In the genomic region with DNA sequence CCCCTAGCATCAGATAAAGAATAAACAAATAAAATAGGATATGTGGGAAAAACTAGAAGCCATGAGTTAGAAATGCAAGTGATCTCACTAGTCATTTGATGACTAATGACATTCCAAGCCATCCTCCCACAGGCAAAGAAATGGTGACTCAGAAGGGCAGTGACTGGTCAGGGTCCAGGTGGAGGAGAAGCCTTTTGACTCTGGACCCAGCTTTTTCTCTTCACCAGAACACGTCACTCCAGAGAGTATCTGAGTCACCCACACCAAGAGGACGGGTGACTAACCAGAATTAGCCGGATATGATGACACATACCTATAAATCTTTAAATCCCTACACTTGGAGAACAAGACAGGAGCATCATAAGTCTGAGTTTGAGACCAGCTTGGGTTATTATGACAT, we compare ENCODE assay signal across 13 mouse cellular contexts. TPM values are rescaled to one million over a fixed set of nuclear protein-coding genes. Genes with fewer than 3 reads are reported as not detected.
DNase-seq lines count a peak whose midpoint lies in the region; ATAC-seq lines count a peak whose summit lies in the region.
"Had no signal": no experiment of that assay in that cellular context is flagged by ENCODE, and none has a peak within 500 bp of the region (broad histone marks: within the 10 kb centered on the region; RNA-seq: fewer than 3 reads in every experiment).

No protein-coding gene starts in this region.

- H3K4me1 ChIP-seq in kidney, embryonic 15.5 days = no peaks in the 10 kb centered on the region
- no peaks in the 10 kb centered on the region for H3K4me1 ChIP-seq in midbrain, embryonic 10.5 days
- H3K4me1 ChIP-seq: midbrain, embryonic 15.5 days; neural tube, embryonic 13.5 days had no signal

- H3K36me3 ChIP-seq in kidney, embryonic 15.5 days = peaks cover 84% of the 10 kb centered on the region
- peaks cover 76% of the 10 kb centered on the region for H3K36me3 ChIP-seq in midbrain, embryonic 10.5 days

- no peak overlapping the region for H3K4me2 ChIP-seq in kidney, embryonic 15.5 days
- H3K4me2 ChIP-seq: midbrain, embryonic 15.5 days; neural tube, embryonic 13.5 days had no signal

- H3K27me3 ChIP-seq in kidney, embryonic 15.5 days = no peaks in the 10 kb centered on the region
- no peaks in the 10 kb centered on the region for H3K27me3 ChIP-seq in midbrain, embryonic 10.5 days (ENCODE audit: low read depth, poor library complexity, severe bottlenecking)
- H3K27me3 ChIP-seq: midbrain, embryonic 15.5 days; neural tube, embryonic 13.5 days had no signal

- DNase-seq in urinary bladder, postnatal 14 days (ENCODE audit: low spot score) = peak; percentile 59
- no peak for DNase-seq in urinary bladder, postnatal 10 days (ENCODE audit: low spot score)
- DNase-seq in adrenal gland, adult 8-10 months = peak; percentile 83
- no peak for DNase-seq in layer of hippocampus, adult 18-20 months (ENCODE audit: low spot score in 2 of 2)
- no peak for DNase-seq in midbrain, embryonic 10.5 days (ENCODE audit: low spot score)
- DNase-seq: embryo, embryonic 11 days; gastrocnemius, adult 2 months; lung, postnatal 10 days had no signal

- peak; percentile 58 for ATAC-seq in kidney, embryonic 15.5 days (replicated peaks; ENCODE audit: low FRiP score)
- no peak for ATAC-seq in inflammation-experienced regulatory T-cells, adult 6 months
- ATAC-seq: activated CD4-positive, CD25-positive, alpha-beta regulatory T cell, adult 4 months; midbrain, embryonic 15.5 days had no signal

- no peak overlapping the region for H3K4me3 ChIP-seq in kidney, embryonic 15.5 days (replicated peaks)
- no peak overlapping the region for H3K4me3 ChIP-seq in midbrain, embryonic 10.5 days
- H3K4me3 ChIP-seq: gastrocnemius, adult 2 months; midbrain, embryonic 15.5 days; neural tube, embryonic 13.5 days had no signal

- H3K27ac ChIP-seq in kidney, embryonic 15.5 days = 0 out of 2 replicates have a peak overlapping the region, but pooled peaks have one; percentile 18
- no peak overlapping the region for H3K27ac ChIP-seq in midbrain, embryonic 10.5 days (replicated peaks)
- H3K27ac ChIP-seq: gastrocnemius, adult 2 months; midbrain, embryonic 15.5 days; neural tube, embryonic 13.5 days had no signal

- no peak overlapping the region for H3K9ac ChIP-seq in kidney, embryonic 15.5 days
- H3K9ac ChIP-seq: midbrain, embryonic 15.5 days; neural tube, embryonic 13.5 days had no signal

- no peaks in the 10 kb centered on the region; the same call in 1 of the 2 replicates for H3K9me3 ChIP-seq in kidney, embryonic 15.5 days (replicated peaks)
- H3K9me3 ChIP-seq in midbrain, embryonic 10.5 days (replicated peaks) = peaks cover 23% of the 10 kb centered on the region; the same call in 1 of the 2 replicates

- WGBS in kidney, embryonic 15.5 days = 55% methylated on average over 3 of the region's 3 CpGs
- WGBS in midbrain, embryonic 10.5 days = 96% methylated on average over 3 of the region's 3 CpGs

RNA-seq across cellular contexts. Expression of a gene that starts 19.6 kb away (rescaled TPM):
- total RNA-seq in adrenal gland, adult 8-10 months (2022) = 10 to 100 TPM; 14.6 to 27.4 (median 20.5) TPM
- 38.1 and 39.0 TPM in 2 replicates for polyA plus RNA-seq in kidney, embryonic 15.5 days (2015; fragmentation: Nextera tagmentation; extraction: Ambion mirVana)
- 10 to 100 TPM in 1 of 2 experiments, 1 to 10 TPM in 1; 9.4 to 10.0 TPM for total RNA-seq in layer of hippocampus, adult 18-20 months (2021)
- polyA plus RNA-seq in midbrain, embryonic 10.5 days (2016; fragmentation: Nextera tagmentation; extraction: Ambion mirVana) = 24.9 and 25.1 TPM in 2 replicates
- polyA plus RNA-seq in inflammation-experienced regulatory T-cells, adult 6 months (2017; shearing (Covaris generic)) = 10 to 100 TPM; 18.2 to 27.0 (median 19.2) TPM

RNA-seq across cellular contexts. Expression of a gene that starts 43.7 kb away (rescaled TPM):
- total RNA-seq in adrenal gland, adult 8-10 months (2022) = 10 to 100 TPM; 10.2 to 17.7 (median 14.7) TPM
- 32.0 and 36.3 TPM in 2 replicates for polyA plus RNA-seq in kidney, embryonic 15.5 days (2015; fragmentation: Nextera tagmentation; extraction: Ambion mirVana)
- total RNA-seq in layer of hippocampus, adult 18-20 months (2021) = 10 to 100 TPM; 30.2 to 37.0 TPM
- polyA plus RNA-seq in midbrain, embryonic 10.5 days (2016; fragmentation: Nextera tagmentation; extraction: Ambion mirVana) = 22.2 and 22.4 TPM in 2 replicates
- 10 to 100 TPM; 28.0 to 49.0 (median 34.6) TPM for polyA plus RNA-seq in inflammation-experienced regulatory T-cells, adult 6 months (2017; shearing (Covaris generic))

Comparison
In these comparisons a context has a peak if more than half of its experiments do, and no peak if none do; other contexts are left out.
1. DNase-seq: peak in urinary bladder, postnatal 14 days (single experiment) and adrenal gland, adult 8-10 months (single experiment); none in urinary bladder, postnatal 10 days (single experiment), layer of hippocampus, adult 18-20 months (0 of 2) and midbrain, embryonic 10.5 days (single experiment).